Mouse (Mus musculus) cerebellum, adult 2 months (tissue): ENCODE measurements around the gene Crx.

Experiments used
- CTCF ChIP-seq: fragments of 200-500 bp; IDR thresholded peaks from 2 replicates; pipeline ENCODE4 v1.5.1; 2011; ENCODE audit warnings: low read depth, mild to moderate bottlenecking, control low read depth, low read length, moderate library complexity, borderline replicate concordance; ENCODE audit not compliant: insufficient read depth
- POLR2A ChIP-seq: fragments of 200-500 bp; IDR thresholded peaks from 2 replicates; pipeline ENCODE4 v1.6.1; 2011; ENCODE audit warnings: low read length, control low read depth, borderline replicate concordance; ENCODE audit not compliant: insufficient read depth

- no peak for TF ChIP-seq CTCF
- no peak for TF ChIP-seq POLR2A
These were observed 4.4 kb upstream of the Crx start for GRCm38 (mm10) chr7:15884127-15884526.
